Mouse (Mus musculus): ENCODE data around the gene Trip4.
A peak's percentile ranks its signal among the peaks of the same experiment; 100 is the strongest.
"Not testable (repeated sequence)": the region's sequence is repeated elsewhere in the genome, so short reads cannot be mapped to it uniquely, and the experiment has no call there.

Gene Trip4

GRCm38 (mm10) chr9:65791846-65792245 is 116.7 kb downstream of the Trip4 start:
- DNase-seq, result no peak

DNA sequence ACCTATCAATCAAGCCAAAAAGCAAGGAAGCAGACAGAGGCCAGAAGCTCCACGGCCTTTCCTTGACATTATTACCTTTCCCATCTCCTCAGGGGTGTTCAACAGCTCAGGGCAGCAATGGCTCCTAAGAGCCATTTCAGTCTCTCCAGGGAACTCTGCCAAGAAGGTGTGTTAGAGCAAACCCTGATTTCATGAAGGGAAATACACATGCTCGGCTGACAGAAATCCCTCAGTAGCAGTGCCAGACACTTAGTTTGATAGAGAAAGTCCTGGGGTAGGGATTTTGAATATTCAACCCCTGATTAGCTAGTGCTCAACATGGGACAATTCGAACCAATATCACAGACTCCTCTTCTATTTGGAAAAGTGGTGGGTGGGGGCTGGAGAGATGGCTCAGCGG is 117.5 kb downstream of the Trip4 start:
- DNase-seq, result no peak

- no peak for DNase-seq
Measured at GRCm38 (mm10) chr9:65789788-65790187, 118.8 kb downstream of the Trip4 start.

GRCm38 (mm10) chr9:65788556-65788955 is 120.0 kb downstream of the Trip4 start:
- no peak for DNase-seq

GRCm38 (mm10) chr9:65787829-65788344 is 120.7 kb downstream of the Trip4 start:
- DNase-seq, result peak in 1 of 2 experiments; percentile 18

GRCm38 (mm10) chr9:65786885-65787787 is 121.5 kb downstream of the Trip4 start:
- peak; percentile 63 to 67 for DNase-seq

DNA sequence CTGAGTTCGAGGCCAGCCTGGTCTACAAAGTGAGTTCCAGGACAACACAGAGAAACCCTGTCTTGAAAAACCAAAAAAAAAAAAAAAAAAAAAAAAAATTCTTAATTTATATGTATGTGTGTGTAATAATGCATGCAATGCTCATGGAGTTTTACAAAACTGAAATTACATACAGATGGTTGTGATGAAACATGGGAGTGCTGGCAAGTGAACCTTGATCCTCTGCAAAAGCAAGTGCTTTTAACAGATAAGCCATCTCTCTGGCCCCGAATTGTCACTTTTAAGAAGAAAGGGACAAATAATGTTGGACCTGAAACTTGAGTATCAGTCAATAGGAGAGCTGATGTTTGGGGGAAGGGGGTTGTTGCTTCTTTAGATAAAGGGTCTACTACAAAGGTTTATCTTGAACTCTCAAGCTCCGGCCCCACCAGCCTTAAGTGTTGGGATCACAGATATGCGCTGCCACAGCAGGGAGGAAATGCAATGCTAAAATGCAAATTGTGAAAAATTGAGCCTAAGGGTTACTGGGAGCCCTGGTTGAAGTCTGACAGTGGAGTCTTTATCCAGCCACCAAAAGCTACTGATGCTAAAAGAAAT is 122.7 kb downstream of the Trip4 start:
- no peak for DNase-seq

GRCm38 (mm10) chr9:65779619-65780018 is 129.0 kb downstream of the Trip4 start:
- DNase-seq, result not testable (repeated sequence)

Measured in cerebellum, postnatal 25 days (tissue).